Mouse (Mus musculus): Measurements from ENCODE around the gene Pigz. TPM values are rescaled to one million over a fixed set of nuclear protein-coding genes. Genes with fewer than 3 reads are reported as not detected.
"Not testable (repeated sequence)": the region's sequence is repeated elsewhere in the genome, so short reads cannot be mapped to it uniquely, and the experiment has no call there.

Gene Pigz
- polyA plus RNA-seq, 1 experiment from 2014 or later: 1.4 TPM

- Histone ChIP-seq H3K9me3 (ENCODE audit: control insufficient read depth, low read length) (no peaks in the 10 kb centered on the region), H3K27ac (ENCODE audit: low read depth, low read length) (no peak overlapping the region), H3K36me3 (ENCODE audit: control insufficient read depth, insufficient read depth, low read length) (no peaks in the 10 kb centered on the region), H3K27me3 (ENCODE audit: control insufficient read depth, insufficient read depth, low read length) (peaks cover 20% of the 10 kb centered on the region), H3K4me3 (ENCODE audit: low read depth, low read length) (no peak overlapping the region), H3K4me1 (ENCODE audit: control insufficient read depth, insufficient read depth, low read length) (peaks cover 16% of the 10 kb centered on the region; the same call in 1 of the 2 replicates), H3K4me2 (ENCODE audit: low read depth) (no peak overlapping the region), H3K9ac (ENCODE audit: low read length) (no peak overlapping the region)
- DNase-seq (ENCODE audit: low spot score) (no peak), ATAC-seq (ENCODE audit: insufficient read depth, low FRiP score, low TSS enrichment) (no peak)
- 89% methylated on average over 4 of the region's 4 CpGs for WGBS
These were observed 2.9 kb downstream of the Pigz start for GRCm38 (mm10) chr16:31936568-31936967.

GRCm38 (mm10) chr16:31938856-31939255 is 5.2 kb downstream of the Pigz start:
- no peak for ATAC-seq (ENCODE audit: insufficient read depth, low FRiP score, low TSS enrichment)
- H3K27ac ChIP-seq (ENCODE audit: low read depth, low read length): no peak overlapping the region
- H3K9ac ChIP-seq (ENCODE audit: low read length): no peak overlapping the region
- peaks cover 16% of the 10 kb centered on the region for H3K27me3 ChIP-seq (ENCODE audit: control insufficient read depth, insufficient read depth, low read length)
- H3K9me3 ChIP-seq (ENCODE audit: control insufficient read depth, low read length): no peaks in the 10 kb centered on the region
- peaks cover 12% of the 10 kb centered on the region; the same call in 1 of the 2 replicates for H3K4me1 ChIP-seq (ENCODE audit: control insufficient read depth, insufficient read depth, low read length)
- no peaks in the 10 kb centered on the region for H3K36me3 ChIP-seq (ENCODE audit: control insufficient read depth, insufficient read depth, low read length)
- H3K4me3 ChIP-seq (ENCODE audit: low read depth, low read length): no peak overlapping the region
- no peak overlapping the region for H3K4me2 ChIP-seq (ENCODE audit: low read depth)
- WGBS: 73% methylated on average over 6 of the region's 6 CpGs
- DNase-seq (ENCODE audit: low spot score): no peak

- no peak overlapping the region for H3K27ac ChIP-seq (ENCODE audit: low read depth, low read length)
- DNase-seq (ENCODE audit: low spot score) (no peak), ATAC-seq (ENCODE audit: insufficient read depth, low FRiP score, low TSS enrichment) (no peak)
- H3K4me2 ChIP-seq (ENCODE audit: low read depth): no peak overlapping the region
- H3K9me3 ChIP-seq (ENCODE audit: control insufficient read depth, low read length): no peaks in the 10 kb centered on the region
- 65% methylated on average over 2 of the region's 2 CpGs for WGBS
- peaks cover 2% of the 10 kb centered on the region; the same call in 1 of the 2 replicates for H3K27me3 ChIP-seq (ENCODE audit: control insufficient read depth, insufficient read depth, low read length)
- no peak overlapping the region for H3K4me3 ChIP-seq (ENCODE audit: low read depth, low read length)
- no peak overlapping the region for H3K9ac ChIP-seq (ENCODE audit: low read length)
- H3K4me1 ChIP-seq (ENCODE audit: control insufficient read depth, insufficient read depth, low read length): no peaks in the 10 kb centered on the region
- H3K36me3 ChIP-seq (ENCODE audit: control insufficient read depth, insufficient read depth, low read length): no peaks in the 10 kb centered on the region
These were observed 6.9 kb downstream of the Pigz start for GRCm38 (mm10) chr16:31940586-31940985.

- Histone ChIP-seq H3K36me3 (ENCODE audit: control insufficient read depth, insufficient read depth, low read length) (no peaks in the 10 kb centered on the region), H3K4me3 (ENCODE audit: low read depth, low read length) (no peak overlapping the region), H3K9me3 (ENCODE audit: control insufficient read depth, low read length) (no peaks in the 10 kb centered on the region), H3K4me1 (ENCODE audit: control insufficient read depth, insufficient read depth, low read length) (peaks cover 12% of the 10 kb centered on the region), H3K27ac (ENCODE audit: low read depth, low read length) (no peak overlapping the region), H3K9ac (ENCODE audit: low read length) (no peak overlapping the region), H3K4me2 (ENCODE audit: low read depth) (no peak overlapping the region), H3K27me3 (ENCODE audit: control insufficient read depth, insufficient read depth, low read length) (no peaks in the 10 kb centered on the region)
- DNase-seq (ENCODE audit: low spot score): peak; percentile 83
- WGBS: 2% methylated on average over 10 of the region's 10 CpGs
- peak; percentile 29; the same call in 1 of the 2 replicates for ATAC-seq (ENCODE audit: insufficient read depth, low FRiP score, low TSS enrichment)
These were observed 10.3 kb downstream of the Pigz start for GRCm38 (mm10) chr16:31943980-31944379.

- Histone ChIP-seq H3K27me3 (ENCODE audit: control insufficient read depth, insufficient read depth, low read length) (no peaks in the 10 kb centered on the region), H3K4me1 (ENCODE audit: control insufficient read depth, insufficient read depth, low read length) (peaks cover 12% of the 10 kb centered on the region), H3K4me2 (ENCODE audit: low read depth) (no peak overlapping the region), H3K9me3 (ENCODE audit: control insufficient read depth, low read length) (no peaks in the 10 kb centered on the region), H3K4me3 (ENCODE audit: low read depth, low read length) (no peak overlapping the region), H3K27ac (ENCODE audit: low read depth, low read length) (no peak overlapping the region), H3K9ac (ENCODE audit: low read length) (no peak overlapping the region), H3K36me3 (ENCODE audit: control insufficient read depth, insufficient read depth, low read length) (no peaks in the 10 kb centered on the region)
- no peak for ATAC-seq (ENCODE audit: insufficient read depth, low FRiP score, low TSS enrichment)
- WGBS: 92% methylated on average over 12 of the region's 12 CpGs
- DNase-seq (ENCODE audit: low spot score): no peak
These were observed 11.1 kb downstream of the Pigz start for GRCm38 (mm10) chr16:31944698-31945255.

GRCm38 (mm10) chr16:31945372-31945771 is 11.7 kb downstream of the Pigz start:
- Histone ChIP-seq H3K9ac (ENCODE audit: low read length) (no peak overlapping the region), H3K9me3 (ENCODE audit: control insufficient read depth, low read length) (no peaks in the 10 kb centered on the region), H3K4me3 (ENCODE audit: low read depth, low read length) (no peak overlapping the region), H3K27me3 (ENCODE audit: control insufficient read depth, insufficient read depth, low read length) (no peaks in the 10 kb centered on the region), H3K4me1 (ENCODE audit: control insufficient read depth, insufficient read depth, low read length) (peaks cover 12% of the 10 kb centered on the region), H3K4me2 (ENCODE audit: low read depth) (no peak overlapping the region), H3K36me3 (ENCODE audit: control insufficient read depth, insufficient read depth, low read length) (no peaks in the 10 kb centered on the region), H3K27ac (ENCODE audit: low read depth, low read length) (no peak overlapping the region)
- ATAC-seq (ENCODE audit: insufficient read depth, low FRiP score, low TSS enrichment): no peak
- 88% methylated on average over 6 of the region's 6 CpGs for WGBS
- no peak for DNase-seq (ENCODE audit: low spot score)

- not testable (repeated sequence) for H3K36me3 ChIP-seq (ENCODE audit: control insufficient read depth, insufficient read depth, low read length); DNase-seq (ENCODE audit: low spot score); H3K9ac ChIP-seq (ENCODE audit: low read length); H3K4me2 ChIP-seq (ENCODE audit: low read depth); H3K27ac ChIP-seq (ENCODE audit: low read depth, low read length); H3K27me3 ChIP-seq (ENCODE audit: control insufficient read depth, insufficient read depth, low read length); H3K4me3 ChIP-seq (ENCODE audit: low read depth, low read length); ATAC-seq (ENCODE audit: insufficient read depth, low FRiP score, low TSS enrichment); H3K9me3 ChIP-seq (ENCODE audit: control insufficient read depth, low read length)
- WGBS: 95% methylated on average over 6 of the region's 6 CpGs
- H3K4me1 ChIP-seq (ENCODE audit: control insufficient read depth, insufficient read depth, low read length): peaks cover 12% of the 10 kb centered on the region
These were observed 12.3 kb downstream of the Pigz start for GRCm38 (mm10) chr16:31945986-31946385.

- Histone ChIP-seq H3K4me1 (ENCODE audit: control insufficient read depth, insufficient read depth, low read length) (peaks cover 12% of the 10 kb centered on the region), H3K27me3 (ENCODE audit: control insufficient read depth, insufficient read depth, low read length) (no peaks in the 10 kb centered on the region), H3K9me3 (ENCODE audit: control insufficient read depth, low read length) (no peaks in the 10 kb centered on the region), H3K9ac (ENCODE audit: low read length) (peak overlapping the region; percentile 83), H3K36me3 (ENCODE audit: control insufficient read depth, insufficient read depth, low read length) (no peaks in the 10 kb centered on the region), H3K4me3 (ENCODE audit: low read depth, low read length) (peak overlapping the region; percentile 90), H3K4me2 (ENCODE audit: low read depth) (peak overlapping the region; percentile 86), H3K27ac (ENCODE audit: low read depth, low read length) (no peak overlapping the region)
- WGBS: 37% methylated on average over 8 of the region's 8 CpGs
- ATAC-seq (ENCODE audit: insufficient read depth, low FRiP score, low TSS enrichment) (no peak), DNase-seq (ENCODE audit: low spot score) (no peak)
These were observed 13.7 kb downstream of the Pigz start for GRCm38 (mm10) chr16:31947333-31947732.

- ATAC-seq (ENCODE audit: insufficient read depth, low FRiP score, low TSS enrichment): peak; percentile 76; the same call in 1 of the 2 replicates
- H3K9ac ChIP-seq (ENCODE audit: low read length): peak overlapping the region; percentile 83
- H3K36me3 ChIP-seq (ENCODE audit: control insufficient read depth, insufficient read depth, low read length): no peaks in the 10 kb centered on the region
- DNase-seq (ENCODE audit: low spot score): no peak
- H3K4me3 ChIP-seq (ENCODE audit: low read depth, low read length): peak overlapping the region; percentile 90
- WGBS: under 1% methylated on average over 38 of the region's 38 CpGs
- peaks cover 12% of the 10 kb centered on the region for H3K4me1 ChIP-seq (ENCODE audit: control insufficient read depth, insufficient read depth, low read length)
- peak overlapping the region; percentile 87 for H3K27ac ChIP-seq (ENCODE audit: low read depth, low read length)
- H3K4me2 ChIP-seq (ENCODE audit: low read depth): peak overlapping the region; percentile 86
- H3K9me3 ChIP-seq (ENCODE audit: control insufficient read depth, low read length): no peaks in the 10 kb centered on the region
- no peaks in the 10 kb centered on the region for H3K27me3 ChIP-seq (ENCODE audit: control insufficient read depth, insufficient read depth, low read length)
These were observed 14.3 kb downstream of the Pigz start for GRCm38 (mm10) chr16:31947901-31948316.
